Comparison of ENCODE assay signal across 8 mouse cellular contexts in the genomic region with DNA sequence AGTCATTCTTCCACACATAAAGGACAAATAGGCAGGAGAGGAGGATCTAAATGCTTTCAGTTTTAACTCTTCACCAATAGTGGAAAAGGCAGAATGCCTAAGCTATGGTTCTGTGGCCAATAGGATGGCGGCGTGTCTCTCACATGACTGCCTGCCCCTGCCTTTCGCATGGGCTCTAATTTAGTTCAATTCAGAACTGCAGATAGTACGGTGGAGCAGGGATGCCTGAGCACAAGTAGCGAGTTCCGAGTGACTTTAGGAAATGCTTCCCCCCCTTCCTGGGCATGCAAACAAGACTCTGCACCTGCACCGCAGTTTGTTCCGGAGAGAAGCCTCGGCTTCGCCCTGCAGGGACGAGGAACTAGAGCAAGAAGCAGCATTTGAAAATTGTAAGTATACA.
DNase-seq lines count a peak whose midpoint lies in the region; ATAC-seq lines count a peak whose summit lies in the region.

No protein-coding gene starts in this region.

- H3K9ac ChIP-seq in hindbrain, embryonic 13.5 days = peak overlapping the region; percentile 88

- no peaks in the 10 kb centered on the region for H3K27me3 ChIP-seq in hindbrain, embryonic 13.5 days

- 0% methylated on average over 11 of the region's 11 CpGs for WGBS in hindbrain, embryonic 13.5 days

- H3K4me2 ChIP-seq in hindbrain, embryonic 13.5 days = peak overlapping the region; percentile 56

- ATAC-seq in hindbrain, embryonic 13.5 days (ENCODE audit: low FRiP score) = peak; percentile 96

- DNase-seq in ZHBTc4 (ENCODE audit: low read depth, low spot score) = peak; percentile 37
- peak; percentile 84 to 90 for DNase-seq in cerebellum, postnatal 36 days
- peak; percentile 80 to 84 for DNase-seq in frontal cortex, postnatal 25 days (ENCODE audit: low spot score in 2 of 2)
- DNase-seq in layer of hippocampus, postnatal 14 days (ENCODE audit: low spot score in 2 of 2) = peak; percentile 84 to 92
- DNase-seq in lung, postnatal 10 days = peak; percentile 89
- peak; percentile 65 for DNase-seq in ovary, postnatal 14 days (ENCODE audit: low spot score)
- DNase-seq in thymus, postnatal 10 days (ENCODE audit: low spot score in 2 of 2) = peak; percentile 90 to 93

- H3K27ac ChIP-seq in hindbrain, embryonic 13.5 days = peak overlapping the region; percentile 96

- H3K9me3 ChIP-seq in hindbrain, embryonic 13.5 days = no peaks in the 10 kb centered on the region

- peak overlapping the region; percentile 77 for H3K4me3 ChIP-seq in hindbrain, embryonic 13.5 days

- peaks cover 18% of the 10 kb centered on the region for H3K4me1 ChIP-seq in hindbrain, embryonic 13.5 days (replicated peaks)

- H3K36me3 ChIP-seq in hindbrain, embryonic 13.5 days = no peaks in the 10 kb centered on the region

Comparison
In these comparisons a context has a peak if more than half of its experiments do, and no peak if none do; other contexts are left out.
1. Peak in every context shown above with its lines: DNase-seq, ATAC-seq, H3K4me3 ChIP-seq and H3K27ac ChIP-seq.
2. DNase-seq: peak in every context shown above with its lines; median percentile 92 in thymus, postnatal 10 days; 89 in lung, postnatal 10 days; 88 in layer of hippocampus, postnatal 14 days; 87 in cerebellum, postnatal 36 days; 82 in frontal cortex, postnatal 25 days; 65 in ovary, postnatal 14 days; 37 in ZHBTc4.